Mouse (Mus musculus): ENCODE measurements around the gene Plxna1.

Plxna1 gene

GRCm38 (mm10) chr6:89280555-89280954 is 81.9 kb downstream of the Plxna1 start:
- DNase-seq = no peak

- DNase-seq = no peak
Measured at GRCm38 (mm10) chr6:89271731-89272475, 90.5 kb downstream of the Plxna1 start.

GRCm38 (mm10) chr6:89267181-89267580 is 95.2 kb downstream of the Plxna1 start:
- no peak for DNase-seq
